Mouse (Mus musculus) limb, embryonic 11.5 days (tissue): ENCODE measurements around the gene Gm17469. TPM values are rescaled to one million over a fixed set of nuclear protein-coding genes. Genes with fewer than 3 reads are reported as not detected.
"Not testable (repeated sequence)": the region's sequence is repeated elsewhere in the genome, so short reads cannot be mapped to it uniquely, and the experiment has no call there.

ENCODE experiments used
- ATAC-seq: fragments of 200-750 bp; cut with Nextera tagmentation; 2 replicates; pipeline ENCODE4 v1.8.0; 2017; ENCODE audit warnings: low read depth; ENCODE audit not compliant: insufficient number of reproducible peaks, low FRiP score, low TSS enrichment
- DNase-seq: peaks from one replicate; pipeline ENCODE4 v3.0.0-alpha.2; 2015; ENCODE audit warnings: low spot score
- H3K27ac ChIP-seq: fragments of 300-500 bp; sonication (generic); replicated peaks from 2 replicates; pipeline ENCODE4 v1.5.1; 2014; ENCODE audit warnings: low read depth, mild to moderate bottlenecking, low read length
- H3K27me3 ChIP-seq: fragments of 300-500 bp; sonication (generic); 2 replicates; pipeline ENCODE4 v1.6.1; 2014; ENCODE audit warnings: mild to moderate bottlenecking, low read length, mixed read lengths; ENCODE audit not compliant: control insufficient read depth, insufficient read depth
- H3K36me3 ChIP-seq: fragments of 300-500 bp; sonication (generic); 2 replicates; pipeline ENCODE4 v1.6.1; 2014; ENCODE audit warnings: mild to moderate bottlenecking, low read length, moderate library complexity, mixed read lengths; ENCODE audit not compliant: control insufficient read depth, insufficient read depth
- H3K4me1 ChIP-seq: fragments of 300-500 bp; sonication (generic); 2 replicates; pipeline ENCODE4 v1.6.1; 2014; ENCODE audit warnings: low read length, mixed read lengths; ENCODE audit not compliant: control insufficient read depth, insufficient read depth
- H3K4me2 ChIP-seq: fragments of 300-500 bp; sonication (generic); 2 replicates; pipeline ENCODE4 v1.6.1; 2014; ENCODE audit warnings: low read depth, mild to moderate bottlenecking, moderate library complexity; ENCODE audit not compliant: severe bottlenecking
- H3K4me3 ChIP-seq: fragments of 300-500 bp; sonication (generic); 2 replicates; pipeline ENCODE4 v1.5.1; 2014; ENCODE audit warnings: low read depth, low read length
- H3K9ac ChIP-seq: fragments of 300-500 bp; sonication (generic); 2 replicates; pipeline ENCODE4 v1.6.1; 2014; ENCODE audit warnings: mild to moderate bottlenecking, low read length
- H3K9me3 ChIP-seq: fragments of 300-500 bp; sonication (generic); 2 replicates; pipeline ENCODE4 v1.6.1; 2016; ENCODE audit warnings: low read length; ENCODE audit not compliant: control insufficient read depth
- WGBS: fragments of 180-500 bp; shearing (Covaris S2); extraction: QIAGEN DNeasy Blood & Tissue Kit; methylation state at CpG from one replicate; pipeline ENCODE4 v1.1.7; 2014; 5-methylcytosine and 5-hydroxymethylcytosine counted together
- polyA plus RNA-seq: library from polyadenylated mRNA; unstranded; fragments of >200 nt; fragmentation: Nextera tagmentation; extraction: Ambion mirVana; gene quantifications from 2 replicates; pipeline ENCODE4 v1.2.1, GENCODE M21; 2014

Gene Gm17469
- polyA plus RNA-seq, result not detected in 2 replicates

- H3K4me1 ChIP-seq, H3K4me3 ChIP-seq, H3K9me3 ChIP-seq, ATAC-seq, DNase-seq, H3K27ac ChIP-seq, H3K9ac ChIP-seq, H3K27me3 ChIP-seq, H3K4me2 ChIP-seq, H3K36me3 ChIP-seq: not testable (repeated sequence)
- no CpG with 5 or more reads among the region's 4 CpGs for WGBS
Observed at GRCm38 (mm10) chrX:124629593-124629992, at the start of gene Gm17469. Gm17469 (plus strand) TSS chrX:124629893.

Other genes starting within 250 kb of the Gm17469 start
- not detected in 2 replicates for gene Gm17584, start 129.3 kb upstream of the Gm17469 start, polyA plus RNA-seq